Mouse (Mus musculus): Measurements from ENCODE around the gene Gm5485. TPM values are rescaled to one million over a fixed set of nuclear protein-coding genes. Genes with fewer than 3 reads are reported as not detected.

Gene Gm5485
- polyA plus RNA-seq, 1 experiment from 2014 or later = not detected

DNA sequence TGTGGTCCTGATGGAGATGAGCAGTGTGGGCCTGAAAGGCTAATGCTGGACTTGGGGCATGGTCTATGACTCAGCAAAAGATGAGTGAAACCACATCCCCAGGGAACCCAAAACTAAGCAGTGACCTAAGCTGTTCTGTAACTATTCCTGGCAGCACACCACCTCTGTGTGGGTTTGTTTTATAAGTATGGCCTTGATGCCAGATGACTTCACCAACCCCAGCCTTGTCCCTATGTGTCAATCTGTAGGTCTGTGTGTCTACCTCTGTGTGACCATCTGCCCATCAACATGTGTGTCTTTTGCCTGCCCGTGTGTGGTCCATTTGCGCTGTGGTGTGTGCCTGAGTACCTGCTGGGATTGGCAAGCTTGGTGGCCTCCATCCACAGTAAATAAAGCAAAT lies 44.1 kb downstream of the Gm5485 start:
- Histone ChIP-seq H3K36me3 (no peaks in the 10 kb centered on the region), H3K27me3 (replicated peaks) (no peaks in the 10 kb centered on the region), H3K27ac (replicated peaks) (no peak overlapping the region), H3K9ac (replicated peaks) (no peak overlapping the region), H3K4me3 (replicated peaks) (no peak overlapping the region), H3K4me1 (no peaks in the 10 kb centered on the region), H3K9me3 (replicated peaks) (no peaks in the 10 kb centered on the region), H3K4me2 (no peak overlapping the region)
- ATAC-seq (ENCODE audit: low FRiP score) = no peak
- WGBS = 96% methylated on average over 2 of the region's 2 CpGs

DNA sequence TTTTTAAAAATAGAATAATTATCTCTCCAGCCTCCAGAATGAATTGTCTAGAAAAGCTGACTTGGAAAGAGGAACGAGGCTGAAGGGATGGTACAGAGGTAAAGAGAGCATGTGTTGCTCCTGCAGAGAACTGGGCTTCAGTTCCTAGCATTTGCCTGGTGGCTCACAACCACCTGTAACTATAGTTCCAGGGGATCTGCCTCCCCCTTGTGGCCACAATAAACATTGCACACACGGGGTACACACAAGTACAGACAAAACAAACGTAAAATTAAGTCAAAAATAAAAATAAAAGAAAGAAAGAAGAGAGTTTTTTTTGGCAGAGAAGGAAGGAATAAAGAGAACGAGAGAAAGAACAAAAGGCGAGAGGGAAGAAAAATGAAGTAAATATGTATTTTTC lies 45.4 kb downstream of the Gm5485 start:
- H3K4me2 ChIP-seq = no peak overlapping the region
- H3K4me1 ChIP-seq = no peaks in the 10 kb centered on the region
- no peak overlapping the region for H3K9ac ChIP-seq (replicated peaks)
- 91% methylated on average over 5 of the region's 5 CpGs for WGBS
- no peaks in the 10 kb centered on the region for H3K36me3 ChIP-seq
- H3K9me3 ChIP-seq (replicated peaks) = no peaks in the 10 kb centered on the region
- no peaks in the 10 kb centered on the region for H3K27me3 ChIP-seq (replicated peaks)
- H3K4me3 ChIP-seq (replicated peaks) = no peak overlapping the region
- no peak overlapping the region for H3K27ac ChIP-seq (replicated peaks)
- ATAC-seq (ENCODE audit: low FRiP score) = no peak

DNA sequence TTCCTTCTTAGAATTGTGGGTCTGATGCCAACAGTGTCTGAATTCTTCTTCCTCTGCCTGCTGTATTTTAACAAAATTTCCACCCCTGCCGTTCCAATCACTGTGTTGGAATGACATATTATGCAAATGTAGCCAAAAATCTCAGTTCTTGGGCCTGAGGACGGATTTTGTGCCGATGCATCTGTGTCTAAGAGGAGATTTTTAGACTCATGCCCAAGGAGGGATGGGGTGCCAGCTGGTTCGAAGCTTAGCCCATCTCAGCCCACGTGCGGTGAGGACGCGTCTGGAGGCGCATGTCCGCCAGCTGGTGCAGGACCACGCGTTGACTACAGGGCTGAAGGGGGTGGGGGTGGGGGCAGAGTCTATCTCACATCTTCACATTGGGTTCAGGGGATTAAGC lies 51.3 kb downstream of the Gm5485 start:
- no peaks in the 10 kb centered on the region for H3K9me3 ChIP-seq (replicated peaks)
- no peak overlapping the region for H3K4me2 ChIP-seq
- no peaks in the 10 kb centered on the region for H3K36me3 ChIP-seq
- ATAC-seq (ENCODE audit: low FRiP score) = no peak
- no peak overlapping the region for H3K27ac ChIP-seq (replicated peaks)
- H3K4me3 ChIP-seq (replicated peaks) = no peak overlapping the region
- WGBS = 89% methylated on average over 12 of the region's 12 CpGs
- H3K9ac ChIP-seq (replicated peaks) = no peak overlapping the region
- no peaks in the 10 kb centered on the region for H3K27me3 ChIP-seq (replicated peaks)
- no peaks in the 10 kb centered on the region for H3K4me1 ChIP-seq

DNA sequence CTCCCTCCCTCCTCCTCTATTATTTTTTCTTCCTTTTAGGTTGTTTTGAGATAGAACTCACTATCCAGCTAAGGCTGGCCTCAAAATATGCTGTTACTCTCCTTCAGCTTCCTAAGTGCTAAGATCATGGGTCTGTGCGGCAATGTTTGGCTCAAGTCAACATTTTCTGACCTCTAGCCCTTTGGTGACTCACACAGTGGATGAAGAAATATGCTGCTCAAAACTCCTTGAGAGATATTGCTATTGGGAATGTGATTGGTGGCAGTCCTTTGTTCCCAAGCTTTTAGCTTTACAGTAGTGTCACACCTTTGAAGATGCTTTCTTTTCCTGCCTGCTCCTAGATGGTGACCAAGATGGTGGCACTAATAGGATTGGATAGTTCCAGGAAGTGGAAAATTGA lies 55.8 kb downstream of the Gm5485 start:
- Histone ChIP-seq H3K27me3 (replicated peaks) (no peaks in the 10 kb centered on the region), H3K9me3 (replicated peaks) (no peaks in the 10 kb centered on the region), H3K4me3 (replicated peaks) (no peak overlapping the region), H3K36me3 (no peaks in the 10 kb centered on the region), H3K27ac (replicated peaks) (no peak overlapping the region), H3K4me1 (no peaks in the 10 kb centered on the region), H3K9ac (replicated peaks) (no peak overlapping the region), H3K4me2 (no peak overlapping the region)
- 94% methylated on average over 1 of the region's 1 CpGs for WGBS
- no peak for ATAC-seq (ENCODE audit: low FRiP score)

DNA sequence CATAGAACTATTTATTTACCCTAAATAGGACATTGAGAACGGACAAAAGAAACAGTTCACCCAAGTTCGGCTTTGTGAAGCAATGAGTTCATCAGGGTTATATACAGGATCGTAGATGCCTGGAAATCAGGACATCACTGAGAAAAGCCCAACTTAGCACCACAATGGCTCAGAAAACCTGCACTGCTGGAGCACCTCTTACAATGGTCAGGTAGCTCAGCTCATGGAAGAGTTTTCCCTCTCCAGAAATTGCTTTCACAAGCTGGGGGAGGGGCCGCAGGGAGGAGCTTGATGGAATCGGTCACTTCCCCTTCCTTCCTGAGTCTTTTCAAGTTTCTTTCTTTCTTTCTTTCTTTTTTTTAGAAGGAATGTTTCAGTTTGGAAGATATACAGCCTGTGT lies 56.5 kb downstream of the Gm5485 start:
- H3K4me1 ChIP-seq = no peaks in the 10 kb centered on the region
- no peak for ATAC-seq (ENCODE audit: low FRiP score)
- no peak overlapping the region for H3K4me2 ChIP-seq
- no peak overlapping the region for H3K27ac ChIP-seq (replicated peaks)
- H3K4me3 ChIP-seq (replicated peaks) = no peak overlapping the region
- no peaks in the 10 kb centered on the region for H3K36me3 ChIP-seq
- whole genome bisulfite sequencing = 83% methylated on average over 5 of the region's 5 CpGs
- H3K9ac ChIP-seq (replicated peaks) = no peak overlapping the region
- H3K9me3 ChIP-seq (replicated peaks) = no peaks in the 10 kb centered on the region
- no peaks in the 10 kb centered on the region for H3K27me3 ChIP-seq (replicated peaks)

Other genes starting within 250 kb of the Gm5485 start
- gene Dppa4, start 128.7 kb downstream of the Gm5485 start, polyA plus RNA-seq (2015; fragmentation: Nextera tagmentation; extraction: Ambion mirVana) = not detected in 2 replicates
- gene Dppa2, start 108.5 kb downstream of the Gm5485 start, polyA plus RNA-seq (2015; fragmentation: Nextera tagmentation; extraction: Ambion mirVana) = not detected in 2 replicates
- 0.14 and 0.66 TPM in 2 replicates for gene Morc1, start 18.8 kb upstream of the Gm5485 start, polyA plus RNA-seq (2015; fragmentation: Nextera tagmentation; extraction: Ambion mirVana)

Data from neural tube, embryonic 15.5 days (tissue).